Mouse (Mus musculus) adrenal gland, postnatal 10 days (tissue): ENCODE measurements at regions not wholly inside any gene's neighbourhood (a gene's known extent, or its start where the extent isn't known, plus 50 kb on each side); places are given as distances from the start of the nearest gene placed in this dataset.

Source experiments
- DNase-seq: peaks from one replicate; pipeline ENCODE4 v3.0.0; 2021; ENCODE audit warnings: mixed read lengths

DNA sequence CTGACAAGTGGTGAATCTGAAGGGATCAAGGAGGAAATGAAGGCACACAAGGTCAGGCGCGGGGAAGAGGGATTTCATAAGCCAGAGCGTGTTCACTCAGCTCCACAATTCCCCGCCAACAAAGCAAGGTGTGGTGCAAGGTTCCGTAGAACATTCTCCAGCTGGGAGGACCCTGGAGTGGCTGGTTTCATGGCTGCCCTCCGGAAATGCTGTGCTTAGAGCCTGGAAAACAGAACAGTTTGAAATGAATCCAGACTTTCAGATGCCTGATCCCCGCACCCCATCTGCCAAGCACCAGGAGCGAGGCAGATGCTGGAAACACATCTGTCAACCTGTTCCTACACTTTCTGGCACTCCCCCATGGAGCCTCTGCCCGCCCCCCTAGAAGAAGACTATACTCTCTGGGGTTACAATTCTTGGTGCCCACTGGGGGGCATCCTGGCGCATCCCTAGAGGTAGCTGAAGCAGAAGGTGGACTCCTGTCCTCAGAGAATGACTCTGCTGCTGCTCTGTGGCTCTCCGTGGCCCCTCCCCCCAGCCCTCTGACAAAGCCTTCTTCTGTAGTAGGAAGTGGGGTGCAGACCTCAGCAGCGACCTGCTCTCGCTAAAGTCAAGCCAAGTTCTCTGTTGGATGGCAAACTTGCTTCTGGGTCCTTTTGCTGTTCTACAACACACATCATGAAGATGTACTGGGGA lies 54.5 kb upstream of the Mafb start:
- DNase-seq = peak; percentile 31

DNA sequence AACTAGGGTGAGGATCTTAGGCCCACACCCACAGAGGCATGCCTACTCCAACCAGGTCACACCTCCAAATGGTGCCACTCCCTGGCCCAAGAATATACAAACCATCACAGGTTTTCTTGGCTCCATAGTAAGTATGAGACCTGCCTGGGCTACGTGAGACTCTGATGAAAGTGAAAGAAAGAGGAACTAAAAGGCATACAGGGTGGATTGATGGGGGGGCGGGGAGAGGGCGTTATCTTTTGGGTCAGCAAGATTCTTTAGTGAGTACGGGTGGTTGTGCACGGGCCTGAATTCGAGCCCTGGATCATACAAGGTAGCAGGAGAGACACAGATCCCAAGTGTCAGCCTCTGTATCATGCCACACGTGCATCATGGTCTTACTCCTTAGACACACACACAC lies 57.6 kb upstream of the Mafb start:
- DNase-seq = no peak

DNA sequence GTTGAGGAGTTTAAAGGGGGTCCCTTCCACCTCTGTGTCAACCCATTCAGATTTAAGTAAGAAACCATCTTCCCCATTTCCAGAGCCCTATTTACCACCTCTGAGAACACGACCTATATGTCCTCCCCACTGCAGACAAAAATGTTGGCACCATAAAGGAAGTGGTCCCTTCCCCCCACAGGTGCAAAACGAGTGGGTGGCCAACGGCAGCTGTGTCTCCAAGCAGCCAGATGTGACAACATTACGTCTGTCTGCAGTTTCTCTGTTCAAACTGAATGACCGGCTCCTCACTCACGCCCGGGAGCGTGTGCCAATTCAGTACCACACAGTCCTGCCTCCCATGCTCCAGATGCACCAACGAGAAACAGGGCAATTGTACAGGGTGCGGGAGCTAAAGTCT lies 60.6 kb upstream of the Mafb start:
- no peak for DNase-seq

DNA sequence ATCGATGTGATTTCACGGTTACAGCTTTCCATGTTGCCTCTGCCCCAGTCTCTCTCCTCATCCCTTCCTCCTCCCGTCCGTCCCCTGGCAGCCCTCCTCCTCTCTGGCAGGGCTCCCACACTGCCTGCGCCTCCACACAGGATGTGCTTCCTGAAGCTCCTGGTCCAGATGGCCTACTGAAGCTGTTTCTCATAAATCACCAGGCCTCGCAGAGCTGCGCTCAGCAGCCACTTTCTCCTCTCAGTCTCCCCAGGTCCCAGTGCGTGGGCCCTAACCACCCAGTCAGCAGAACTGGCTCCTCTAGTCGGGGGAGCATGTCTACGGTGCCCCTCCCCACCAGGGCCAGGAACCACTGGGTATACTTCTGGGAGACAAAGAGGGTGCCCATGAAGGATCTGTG lies 66.4 kb upstream of the Mafb start:
- peak; percentile 75 for DNase-seq

DNA sequence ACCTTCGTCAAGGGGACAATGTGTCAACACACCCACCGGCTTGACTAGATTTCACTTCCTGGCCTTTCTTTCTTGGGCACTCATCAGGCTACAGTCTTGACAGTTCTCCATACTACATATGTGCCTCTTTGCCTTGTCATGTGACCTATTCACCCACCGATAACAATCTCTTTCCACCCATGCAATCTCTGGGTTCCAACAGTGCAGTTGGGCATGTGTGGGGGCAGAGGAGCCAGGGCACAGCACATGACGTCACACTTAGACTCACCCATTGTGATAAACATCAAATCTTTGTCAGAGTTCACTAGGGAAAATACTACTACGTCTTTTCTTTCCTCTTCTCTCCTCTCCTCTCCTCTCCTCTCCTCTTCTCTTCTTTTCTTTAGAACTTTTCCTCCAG lies 67.8 kb upstream of the Mafb start:
- no peak for DNase-seq

DNA sequence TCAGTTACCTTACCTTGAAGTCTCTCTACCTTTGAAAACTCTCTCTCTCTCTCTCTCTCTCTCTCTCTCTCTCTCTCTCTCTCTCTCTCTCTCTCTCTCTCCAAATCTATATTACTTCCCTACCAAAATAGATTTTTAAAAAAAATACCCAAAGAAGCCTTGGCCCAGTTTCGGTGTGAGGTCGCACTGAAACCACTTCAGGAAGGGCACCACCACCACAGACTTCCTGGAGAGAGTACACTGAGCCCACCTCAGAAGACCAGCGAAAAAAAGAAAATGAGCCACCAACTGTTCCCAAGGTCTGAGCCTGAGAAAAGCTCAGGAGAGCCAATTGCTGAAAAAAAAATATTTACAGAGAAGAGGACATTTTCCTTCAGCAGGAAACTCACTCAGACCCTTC lies 68.8 kb upstream of the Mafb start:
- DNase-seq = no peak

DNA sequence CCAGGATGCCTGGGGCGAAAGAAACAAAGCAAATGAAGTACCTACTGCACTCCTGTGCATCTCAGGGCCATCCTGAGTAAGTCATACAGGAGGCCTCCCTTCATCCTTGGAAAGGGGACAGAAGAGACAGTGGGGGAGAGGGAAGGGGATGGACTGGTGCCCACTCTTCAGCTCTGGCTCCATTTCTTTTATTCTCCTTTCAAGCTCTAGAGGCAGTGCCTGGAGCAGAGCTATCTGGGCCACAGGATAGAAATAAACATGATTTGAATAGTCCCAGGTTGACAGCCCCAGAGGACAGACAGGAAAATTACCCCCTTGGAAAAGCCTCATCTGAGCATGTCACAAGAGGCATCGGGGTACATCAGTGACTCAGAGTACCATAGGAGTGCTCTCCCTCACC lies 72.2 kb upstream of the Mafb start:
- DNase-seq = no peak

DNA sequence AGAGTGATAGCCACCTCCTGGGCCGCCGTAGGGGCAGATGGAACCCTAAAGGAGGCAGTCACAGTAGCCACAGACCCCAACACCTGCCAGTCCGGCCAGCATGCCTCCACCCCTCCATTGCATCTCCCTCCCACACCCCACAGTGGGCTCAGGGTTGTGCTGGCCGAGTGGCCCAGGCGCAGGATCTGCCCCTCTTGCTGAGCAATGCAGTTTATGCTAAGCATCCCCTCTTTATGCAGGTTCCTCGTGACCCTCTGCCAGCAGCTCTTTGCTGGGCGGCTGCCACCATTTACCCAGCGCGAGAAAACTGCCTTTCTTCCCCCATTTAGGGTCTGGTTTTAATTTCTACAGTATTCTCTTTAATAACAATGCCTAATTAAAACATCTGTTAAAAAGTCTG lies 73.4 kb upstream of the Mafb start:
- DNase-seq = no peak

DNA sequence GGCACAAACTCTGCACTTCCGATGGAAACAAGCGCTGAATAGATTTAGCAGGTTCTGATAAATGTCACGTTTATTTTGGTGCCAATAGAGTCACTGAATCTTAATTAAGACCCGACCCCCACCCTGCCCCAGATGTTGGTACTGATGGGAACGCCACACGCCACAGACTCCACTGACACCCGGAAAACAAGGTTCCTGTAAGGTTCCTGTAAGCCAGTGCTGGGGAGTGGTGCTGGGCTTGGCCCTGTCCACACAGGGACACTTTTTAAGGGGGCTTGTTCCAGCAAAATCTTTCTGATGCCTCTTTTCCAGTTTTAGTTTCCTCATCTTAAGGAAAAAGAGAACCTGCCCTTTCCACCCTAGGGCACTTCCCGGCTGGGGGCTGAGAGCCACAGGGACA lies 84.2 kb upstream of the Mafb start:
- DNase-seq = no peak

DNA sequence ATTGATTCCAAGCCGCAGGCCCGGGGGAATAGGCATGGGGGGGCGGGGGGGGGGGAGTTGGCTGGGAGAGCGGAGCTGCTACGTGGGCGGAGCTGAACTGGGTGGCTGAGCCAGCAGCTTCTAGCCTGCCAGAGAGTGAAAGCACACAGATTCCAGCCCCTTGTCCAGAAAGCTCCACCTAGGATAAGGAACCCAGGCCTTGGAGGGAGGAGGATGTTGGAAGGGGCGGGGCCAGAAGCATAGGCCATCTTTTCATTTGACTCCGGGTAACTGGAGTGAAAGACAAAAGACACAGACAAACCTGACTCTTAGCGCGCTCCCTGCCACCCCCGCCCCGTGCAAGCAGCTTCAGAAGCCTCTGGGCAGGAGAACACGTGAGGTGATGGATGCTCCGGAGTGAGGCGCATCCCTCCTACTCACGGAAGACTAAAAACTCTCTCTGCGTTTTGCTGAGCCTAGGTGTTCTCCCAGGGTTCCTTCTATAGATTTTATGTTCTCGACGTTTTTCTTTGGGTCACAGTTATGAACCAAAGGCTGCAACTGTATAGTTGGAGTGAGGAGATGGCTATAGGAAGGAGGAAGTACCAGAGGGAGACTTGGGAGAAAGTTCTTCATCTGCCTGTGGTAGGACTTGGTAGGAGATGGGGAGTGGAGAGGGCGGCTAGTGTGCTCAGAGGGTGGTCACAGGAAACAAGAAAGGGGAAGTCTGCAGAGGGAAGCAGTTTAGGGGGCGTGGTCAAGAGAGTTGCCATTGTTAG lies 84.8 kb upstream of the Mafb start:
- DNase-seq = peak; percentile 75

DNA sequence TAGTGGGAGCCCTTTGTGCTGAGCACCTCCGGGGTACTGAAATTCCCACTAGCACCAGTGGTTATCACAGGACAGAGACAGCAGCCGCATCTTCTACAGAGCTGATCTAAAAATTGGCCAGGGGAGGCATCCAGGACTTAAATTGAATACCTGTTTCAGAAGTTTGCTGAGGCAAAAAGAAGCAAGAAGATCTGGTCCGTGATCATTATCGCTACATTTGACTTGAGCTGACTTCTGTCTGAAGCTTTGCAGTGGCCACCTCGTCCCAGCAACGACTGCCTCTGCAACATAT lies 85.3 kb upstream of the Mafb start:
- DNase-seq = no peak

DNA sequence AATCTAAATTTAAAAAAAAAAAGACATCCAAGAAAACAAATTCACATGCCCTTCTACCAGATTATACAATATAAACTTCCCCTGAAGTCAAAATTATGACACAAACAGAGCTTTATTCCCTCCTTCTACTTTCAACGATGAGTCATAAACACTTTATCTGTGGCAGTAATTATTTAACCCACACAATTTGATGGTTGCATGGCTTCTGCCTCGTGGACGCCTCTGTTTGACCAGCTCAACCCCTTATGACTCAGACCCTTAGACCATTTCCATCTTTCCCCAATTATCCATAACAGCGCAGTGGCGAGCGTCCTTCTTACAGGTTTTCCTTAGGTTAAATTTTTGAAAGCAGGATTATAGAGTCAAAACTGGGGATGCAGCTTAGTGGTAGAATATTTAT lies 85.9 kb upstream of the Mafb start:
- no peak for DNase-seq

DNA sequence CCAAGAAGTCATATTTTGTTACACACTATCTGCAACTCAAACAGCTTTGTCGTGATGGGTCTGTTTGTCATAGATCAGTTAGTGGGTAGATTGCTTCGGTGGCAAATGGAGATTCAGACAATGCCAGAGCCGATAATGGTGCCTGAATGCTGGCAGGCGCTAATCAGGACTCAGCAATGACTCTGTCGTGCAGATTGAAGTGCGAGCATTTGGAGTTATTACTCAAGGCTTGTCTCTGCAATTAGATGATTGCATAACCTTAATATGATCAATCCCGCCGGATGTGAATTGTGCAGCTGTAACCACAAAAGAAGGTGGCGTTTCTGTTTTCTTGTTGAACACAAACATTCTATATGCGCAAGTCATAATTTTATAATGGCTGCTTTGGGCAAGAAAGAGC lies 88.8 kb upstream of the Mafb start:
- DNase-seq = no peak

DNA sequence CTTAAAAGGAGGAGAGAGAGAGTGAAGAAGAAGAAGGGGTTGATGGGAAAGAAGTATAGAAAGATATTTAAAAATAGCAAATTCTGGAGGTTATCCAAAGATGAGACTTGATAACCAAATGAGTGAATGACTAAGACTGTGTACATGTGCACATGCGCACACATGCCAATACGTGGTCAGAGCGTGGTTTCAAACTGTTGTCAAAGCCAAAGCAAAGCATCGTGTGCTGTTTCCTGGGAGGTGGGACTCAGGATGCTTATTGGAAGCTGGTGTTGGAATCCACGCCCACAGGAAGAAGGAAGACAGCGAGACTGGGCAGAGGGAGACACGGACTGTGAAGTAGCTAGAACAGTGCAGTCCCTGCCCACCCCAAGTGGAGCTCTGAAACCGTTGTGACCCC lies 89.8 kb upstream of the Mafb start:
- DNase-seq = no peak

DNA sequence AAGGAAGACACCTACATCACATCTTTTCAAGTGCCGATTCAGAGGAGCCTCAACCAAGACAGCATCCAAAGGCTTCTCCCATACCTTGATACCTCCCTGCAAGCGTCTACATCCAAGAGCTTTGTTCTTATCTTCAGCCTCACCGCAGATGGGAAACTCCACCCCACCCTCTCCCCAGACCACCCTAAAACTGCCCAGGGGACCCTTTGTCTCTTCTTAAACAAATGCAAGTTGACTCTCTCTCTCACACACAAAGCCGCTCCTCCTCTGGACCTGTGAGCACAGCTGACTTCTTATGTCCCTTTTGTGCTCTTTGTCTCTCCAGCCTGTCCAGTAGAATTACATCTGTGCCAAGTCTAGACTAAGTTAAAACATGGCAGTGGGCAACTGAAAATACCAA lies 104.7 kb upstream of the Mafb start:
- no peak for DNase-seq

DNA sequence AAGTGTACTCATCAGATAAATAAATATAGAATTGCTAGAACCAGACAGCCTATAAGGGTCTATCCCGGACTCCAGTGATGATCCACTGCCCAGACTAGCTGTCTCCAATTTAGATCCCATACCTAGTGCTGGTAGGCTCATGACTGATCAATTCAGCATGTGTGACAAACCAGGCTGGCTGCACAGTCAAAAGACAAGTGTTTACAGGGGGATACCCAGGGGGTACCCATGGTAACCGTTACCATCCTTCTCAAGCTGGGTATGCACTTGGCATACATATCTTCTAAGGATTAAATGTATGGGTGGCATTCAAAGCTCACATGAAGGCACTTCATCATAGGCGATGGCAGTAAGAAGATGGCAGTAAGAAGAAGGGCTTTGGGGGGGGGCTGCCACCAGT lies 109.3 kb upstream of the Mafb start:
- DNase-seq = no peak

DNA sequence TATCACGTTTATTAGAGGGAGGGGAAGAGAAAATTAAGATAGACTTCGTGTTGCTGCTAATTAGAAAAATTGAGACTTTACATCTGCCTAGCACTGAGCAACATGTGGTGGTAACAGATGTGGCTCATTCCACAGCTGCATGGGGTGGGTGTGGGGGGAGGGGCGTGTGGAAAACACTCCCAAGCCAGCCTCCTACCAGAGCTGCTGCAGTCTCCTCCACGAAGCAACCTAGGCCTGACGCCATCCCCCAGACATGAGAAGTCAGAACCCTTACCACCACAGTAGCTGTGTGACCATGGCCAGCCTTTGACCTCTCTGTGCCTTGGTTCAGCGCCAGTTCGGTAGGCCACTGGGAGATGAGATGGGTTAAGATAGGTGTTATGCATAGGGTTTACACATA lies 112.4 kb upstream of the Mafb start:
- no peak for DNase-seq

DNA sequence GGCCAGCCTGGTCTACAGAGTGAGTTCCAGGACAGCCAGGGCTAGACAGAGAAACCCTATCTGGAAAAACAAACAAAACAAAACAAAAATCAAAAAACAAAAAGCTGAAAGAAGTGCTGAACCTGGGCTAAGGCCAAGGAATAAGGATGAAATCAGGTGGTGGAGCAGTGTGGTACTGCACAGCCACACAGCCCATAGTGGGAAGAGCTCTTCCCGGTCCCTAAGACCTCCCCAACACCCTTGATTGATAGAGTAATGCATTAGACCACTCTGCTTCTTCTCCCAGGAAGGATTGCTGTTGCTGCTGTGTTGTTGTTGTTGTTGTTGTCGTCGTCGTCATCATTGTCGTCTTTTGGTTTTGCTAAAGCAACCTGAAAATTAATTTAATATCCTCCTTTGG lies 118.2 kb upstream of the Mafb start:
- DNase-seq = no peak

DNA sequence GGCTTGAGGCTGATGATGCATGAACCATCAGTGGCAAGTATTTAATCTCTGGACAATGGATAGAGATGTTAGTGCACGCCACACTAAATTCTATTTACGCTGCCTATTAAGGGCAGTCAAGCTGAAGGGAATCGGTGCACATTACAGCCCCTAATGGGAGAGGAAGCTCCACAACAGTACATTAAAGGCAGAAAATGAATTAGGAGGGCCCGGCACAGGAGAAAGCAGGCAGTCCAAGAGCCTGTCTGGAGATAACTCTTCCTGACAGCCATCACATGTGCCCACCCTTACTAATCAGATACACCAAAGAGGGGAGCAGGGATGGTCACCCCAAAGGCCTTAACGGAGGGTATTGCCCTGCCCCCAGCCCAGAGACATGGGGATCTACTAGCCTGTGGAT lies 118.7 kb upstream of the Mafb start:
- DNase-seq = no peak

DNA sequence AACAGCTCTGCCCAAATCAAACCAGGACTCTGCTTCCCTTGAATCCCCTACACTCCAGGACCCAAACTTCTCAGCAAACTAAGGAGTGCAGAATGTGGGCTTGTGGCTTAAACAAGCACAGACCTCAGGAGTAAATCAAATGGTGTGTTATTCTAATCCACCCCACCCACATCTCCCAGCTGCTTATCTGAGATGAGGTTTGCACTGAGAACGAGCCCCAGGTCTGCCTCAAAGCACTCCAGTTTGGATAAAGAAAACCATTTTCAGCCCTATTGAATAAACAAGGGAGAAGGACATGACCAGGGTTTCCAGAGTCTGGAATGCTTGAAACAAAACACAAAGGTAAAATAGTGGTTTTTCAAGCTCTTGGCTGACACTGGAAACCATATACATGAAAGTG lies 132.9 kb upstream of the Mafb start:
- no peak for DNase-seq

DNA sequence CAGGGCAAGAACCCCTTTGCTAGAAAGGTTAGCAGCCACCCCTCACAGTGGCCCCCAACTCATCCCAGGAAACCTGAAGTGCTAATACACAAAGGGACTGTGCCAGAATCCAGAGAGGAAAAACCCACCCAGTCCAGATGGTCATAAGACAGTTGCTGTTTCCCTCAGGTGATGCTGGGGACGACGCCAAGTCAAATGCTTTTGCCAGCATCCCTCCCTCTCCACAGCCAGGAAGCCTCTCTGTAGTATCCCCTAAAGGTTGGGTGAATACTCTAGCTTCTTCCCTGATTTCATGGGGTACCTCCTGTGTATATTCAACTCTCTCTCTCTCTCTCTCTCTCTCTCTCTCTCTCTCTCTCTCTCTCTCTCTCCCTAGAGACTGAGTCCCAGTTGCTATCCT lies 136.0 kb upstream of the Mafb start:
- no peak for DNase-seq

DNA sequence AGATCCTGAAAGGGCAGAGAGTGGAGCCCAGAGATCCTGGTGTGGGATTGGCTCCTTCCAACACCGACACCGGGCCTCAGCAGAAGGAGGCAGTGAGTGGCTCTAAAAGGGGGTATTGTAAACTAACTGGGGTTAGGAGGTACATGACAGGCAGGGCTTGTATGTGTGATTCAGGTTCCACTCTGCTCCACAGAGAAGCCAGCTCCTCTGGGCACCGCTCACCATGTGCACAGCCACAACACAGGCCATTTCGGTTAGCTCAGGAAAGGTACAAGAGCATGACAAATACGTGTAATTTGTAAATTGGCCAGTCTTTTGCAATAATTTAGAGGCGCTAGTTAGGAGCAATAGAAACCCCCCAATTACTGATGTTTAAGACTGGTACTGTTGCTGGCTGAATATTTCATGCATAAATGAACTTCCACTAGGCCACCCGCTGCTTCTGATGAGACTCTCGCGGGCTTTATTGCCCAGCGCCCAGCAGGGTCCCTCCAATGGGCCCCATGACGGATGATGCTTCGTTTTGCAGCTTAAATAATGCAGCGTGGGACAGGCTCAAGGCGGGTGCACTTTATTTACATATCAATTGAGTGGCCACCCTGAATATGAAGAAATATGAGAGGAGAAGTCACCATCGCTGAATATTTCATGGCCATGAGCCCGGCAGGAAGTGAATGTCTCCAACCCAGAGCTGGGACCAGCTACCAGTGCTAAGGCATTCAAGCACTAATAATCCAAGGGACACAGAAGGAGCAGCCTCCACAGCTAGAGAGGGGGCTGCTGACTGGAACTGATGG lies 136.9 kb upstream of the Mafb start:
- no peak for DNase-seq

DNA sequence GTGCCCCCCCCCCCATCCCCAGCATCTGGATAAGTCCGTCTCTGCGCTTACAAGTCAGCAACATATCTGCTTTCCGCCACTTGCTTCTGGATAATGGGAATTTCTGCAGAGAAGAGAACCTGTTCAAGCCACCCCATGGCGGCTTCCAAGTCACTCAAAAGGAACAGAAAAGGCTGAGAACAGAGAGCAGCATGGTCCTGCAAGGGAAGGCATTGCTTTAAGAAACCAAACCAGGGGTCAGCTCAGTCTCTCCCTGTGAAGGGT lies 137.5 kb upstream of the Mafb start:
- no peak for DNase-seq

DNA sequence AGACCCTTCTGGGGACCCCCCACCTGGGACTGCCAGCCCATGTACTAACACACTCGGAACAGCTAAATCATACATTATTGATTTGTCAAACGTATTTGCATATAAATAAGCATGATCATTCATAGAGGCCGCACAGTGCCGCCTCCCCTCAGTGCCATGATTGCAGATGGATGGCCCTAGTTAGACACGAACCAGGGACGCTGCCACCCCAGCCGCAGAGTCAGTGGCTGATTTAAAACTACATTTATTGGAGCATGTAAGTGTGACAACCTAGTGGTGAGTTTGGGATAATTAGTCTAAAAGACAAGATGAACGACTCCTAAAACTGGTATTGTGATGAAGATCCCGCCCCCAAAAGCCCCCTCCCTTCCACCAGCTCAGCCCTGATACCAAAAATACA lies 138.3 kb upstream of the Top1 start:
- DNase-seq = no peak
